Mouse (Mus musculus) midbrain, embryonic 12.5 days (tissue): ENCODE measurements around the gene Prr14. TPM values are rescaled to one million over a fixed set of nuclear protein-coding genes. Genes with fewer than 3 reads are reported as not detected.
A peak's percentile ranks its signal among the peaks of the same experiment; 100 is the strongest.

Experiments used
- ATAC-seq: fragments of 200-750 bp; cut with Nextera tagmentation; 2 replicates; pipeline ENCODE4 v1.8.0; 2017; ENCODE audit warnings: low read depth, moderate TSS enrichment, moderate library complexity; ENCODE audit not compliant: low FRiP score
- H3K27ac ChIP-seq: fragments of 300-500 bp; sonication (generic); replicated peaks from 2 replicates; pipeline ENCODE4 v1.5.1; 2016; ENCODE audit warnings: mild to moderate bottlenecking
- H3K27me3 ChIP-seq: fragments of 300-500 bp; sonication (generic); 2 replicates; pipeline ENCODE4 v1.6.1; 2016; ENCODE audit warnings: mild to moderate bottlenecking
- H3K36me3 ChIP-seq: fragments of 300-500 bp; sonication (generic); 2 replicates; pipeline ENCODE4 v1.6.1; 2016
- H3K4me1 ChIP-seq: fragments of 300-500 bp; sonication (generic); 2 replicates; pipeline ENCODE4 v1.6.1; 2016
- H3K4me2 ChIP-seq: fragments of 300-500 bp; sonication (generic); replicated peaks from 2 replicates; pipeline ENCODE4 v1.6.1; 2016; ENCODE audit warnings: mild to moderate bottlenecking, moderate library complexity
- H3K4me3 ChIP-seq: fragments of 300-500 bp; sonication (generic); 2 replicates; pipeline ENCODE4 v1.5.1; 2016; ENCODE audit warnings: mild to moderate bottlenecking
- H3K9ac ChIP-seq: fragments of 300-500 bp; sonication (generic); replicated peaks from 2 replicates; pipeline ENCODE4 v1.6.1; 2016; ENCODE audit warnings: mild to moderate bottlenecking, moderate library complexity
- H3K9me3 ChIP-seq: fragments of 300-500 bp; sonication (generic); 2 replicates; pipeline ENCODE4 v1.6.1; 2016; ENCODE audit warnings: mild to moderate bottlenecking
- WGBS: fragments of 180-500 bp; shearing (Covaris S2); methylation state at CpG from one replicate; pipeline ENCODE4 v1.1.7; 2016; 5-methylcytosine and 5-hydroxymethylcytosine counted together
- polyA plus RNA-seq: library from polyadenylated mRNA; unstranded; fragments of >200 nt; fragmentation: Nextera tagmentation; extraction: Ambion mirVana; gene quantifications from 2 replicates; pipeline ENCODE4 v1.2.1, GENCODE M21; 2016

Gene Prr14
- polyA plus RNA-seq, 1 experiment from 2014 or later: 63.1 TPM

DNA sequence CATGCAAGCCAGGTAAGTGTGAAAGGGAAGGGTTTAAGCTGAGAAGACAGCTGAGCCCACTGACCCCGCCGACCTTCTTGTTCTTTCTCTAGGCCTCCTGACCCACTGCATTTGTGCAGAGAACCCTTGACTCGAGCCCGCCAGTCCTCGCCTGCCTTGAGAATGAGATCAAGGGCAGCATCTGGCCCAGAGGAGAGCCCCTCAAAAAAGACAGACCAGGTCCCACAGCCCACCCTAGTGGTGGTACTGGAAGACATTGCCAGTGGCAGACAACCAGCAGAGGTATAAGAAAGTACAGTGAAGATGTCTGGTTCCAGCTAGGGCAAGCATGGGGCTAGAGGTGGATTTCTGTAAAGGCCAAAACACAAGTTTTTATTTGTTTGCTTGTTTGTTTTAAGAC is 14.3 kb downstream of the Prr14 start:
- H3K27ac ChIP-seq: no peak overlapping the region
- ATAC-seq: no peak
- H3K36me3 ChIP-seq: peaks cover 39% of the 10 kb centered on the region
- H3K27me3 ChIP-seq: no peaks in the 10 kb centered on the region
- peaks cover 27% of the 10 kb centered on the region for H3K4me1 ChIP-seq
- no peak overlapping the region for H3K4me3 ChIP-seq
- no peak overlapping the region for H3K4me2 ChIP-seq
- no peaks in the 10 kb centered on the region for H3K9me3 ChIP-seq
- H3K9ac ChIP-seq: no peak overlapping the region
- 72% methylated on average over 5 of the region's 5 CpGs for WGBS

- Histone ChIP-seq H3K4me3 (no peak overlapping the region), H3K27ac (no peak overlapping the region), H3K4me2 (no peak overlapping the region), H3K9ac (no peak overlapping the region), H3K27me3 (no peaks in the 10 kb centered on the region), H3K36me3 (peaks cover 39% of the 10 kb centered on the region), H3K4me1 (peaks cover 26% of the 10 kb centered on the region), H3K9me3 (no peaks in the 10 kb centered on the region)
- no peak for ATAC-seq
- 80% methylated on average over 6 of the region's 6 CpGs for WGBS
Observed at GRCm38 (mm10) chr7:127474378-127475070, 15.1 kb downstream of the Prr14 start.

DNA sequence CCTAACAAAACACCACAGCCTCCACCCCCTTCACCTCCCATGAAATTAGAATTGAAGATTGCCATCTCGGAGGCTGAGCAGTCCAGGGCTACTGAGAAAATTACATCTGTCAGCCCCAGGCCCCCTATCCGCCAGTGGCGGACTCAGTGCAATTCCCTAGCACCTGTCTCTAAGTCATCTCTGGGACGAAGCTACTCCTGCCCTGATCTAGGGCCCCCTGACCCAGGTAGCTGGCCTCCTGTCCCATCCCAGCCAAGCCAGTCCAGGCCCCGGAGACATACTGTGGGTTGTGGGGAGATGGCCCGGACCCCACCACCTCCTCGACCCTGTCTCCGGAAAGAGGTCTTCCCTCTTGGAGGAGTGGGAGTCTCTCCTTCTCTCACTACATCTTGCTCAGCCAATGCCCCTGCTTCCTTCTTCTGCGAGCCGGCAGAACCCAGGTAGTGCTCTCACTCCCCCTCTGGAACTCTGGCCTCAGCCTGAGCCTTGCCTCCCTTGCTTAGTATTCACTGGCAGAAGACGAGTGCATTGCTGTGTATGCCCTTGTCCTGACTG is 15.9 kb downstream of the Prr14 start:
- no peak overlapping the region for H3K9ac ChIP-seq
- peaks cover 39% of the 10 kb centered on the region for H3K36me3 ChIP-seq
- no peak overlapping the region for H3K27ac ChIP-seq
- 95% methylated on average over 11 of the region's 11 CpGs for WGBS
- H3K4me2 ChIP-seq: no peak overlapping the region
- peaks cover 29% of the 10 kb centered on the region for H3K4me1 ChIP-seq
- H3K4me3 ChIP-seq: no peak overlapping the region
- ATAC-seq: no peak
- no peaks in the 10 kb centered on the region for H3K9me3 ChIP-seq
- H3K27me3 ChIP-seq: no peaks in the 10 kb centered on the region

GRCm38 (mm10) chr7:127476336-127476735 is 16.9 kb downstream of the Prr14 start:
- no peak for ATAC-seq
- 98% methylated on average over 11 of the region's 11 CpGs for WGBS

DNA sequence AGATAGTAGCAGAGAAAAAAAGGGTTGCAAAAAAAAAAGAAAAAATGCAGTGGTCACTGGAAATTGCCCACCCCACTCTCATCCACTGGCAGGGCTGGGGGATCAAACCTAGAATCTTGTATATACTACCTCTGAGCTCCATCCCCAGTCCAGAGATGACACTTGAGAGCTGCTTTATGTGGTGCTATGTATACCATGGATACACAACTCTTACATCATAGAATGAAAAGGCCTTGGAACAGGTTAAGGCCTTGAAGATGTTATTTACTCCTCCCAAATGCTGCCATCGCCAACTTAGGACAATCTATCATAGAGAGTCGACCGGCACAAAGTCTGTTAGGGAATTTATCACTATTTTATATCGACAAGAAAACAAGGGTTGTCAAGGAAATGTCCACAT is 17.4 kb downstream of the Prr14 start:
- Histone ChIP-seq H3K27ac (0 out of 2 replicates have a peak overlapping the region, but pooled peaks have one; percentile 97), H3K9me3 (no peaks in the 10 kb centered on the region), H3K4me2 (peak overlapping the region; percentile 99), H3K27me3 (no peaks in the 10 kb centered on the region), H3K4me1 (peaks cover 37% of the 10 kb centered on the region), H3K9ac (0 out of 2 replicates have a peak overlapping the region, but pooled peaks have one; percentile 46), H3K4me3 (peak overlapping the region; percentile 92), H3K36me3 (peaks cover 52% of the 10 kb centered on the region)
- 81% methylated on average over 4 of the region's 4 CpGs for WGBS
- ATAC-seq: no peak

More at GRCm38 (mm10) chr7:127476336-127476735, 16.9 kb downstream of the Prr14 start:
- Histone ChIP-seq H3K4me1 (peaks cover 38% of the 10 kb centered on the region), H3K27me3 (no peaks in the 10 kb centered on the region), H3K9ac (no peak overlapping the region), H3K27ac (no peak overlapping the region), H3K4me3 (no peak overlapping the region), H3K9me3 (no peaks in the 10 kb centered on the region), H3K4me2 (no peak overlapping the region), H3K36me3 (peaks cover 47% of the 10 kb centered on the region)

DNA sequence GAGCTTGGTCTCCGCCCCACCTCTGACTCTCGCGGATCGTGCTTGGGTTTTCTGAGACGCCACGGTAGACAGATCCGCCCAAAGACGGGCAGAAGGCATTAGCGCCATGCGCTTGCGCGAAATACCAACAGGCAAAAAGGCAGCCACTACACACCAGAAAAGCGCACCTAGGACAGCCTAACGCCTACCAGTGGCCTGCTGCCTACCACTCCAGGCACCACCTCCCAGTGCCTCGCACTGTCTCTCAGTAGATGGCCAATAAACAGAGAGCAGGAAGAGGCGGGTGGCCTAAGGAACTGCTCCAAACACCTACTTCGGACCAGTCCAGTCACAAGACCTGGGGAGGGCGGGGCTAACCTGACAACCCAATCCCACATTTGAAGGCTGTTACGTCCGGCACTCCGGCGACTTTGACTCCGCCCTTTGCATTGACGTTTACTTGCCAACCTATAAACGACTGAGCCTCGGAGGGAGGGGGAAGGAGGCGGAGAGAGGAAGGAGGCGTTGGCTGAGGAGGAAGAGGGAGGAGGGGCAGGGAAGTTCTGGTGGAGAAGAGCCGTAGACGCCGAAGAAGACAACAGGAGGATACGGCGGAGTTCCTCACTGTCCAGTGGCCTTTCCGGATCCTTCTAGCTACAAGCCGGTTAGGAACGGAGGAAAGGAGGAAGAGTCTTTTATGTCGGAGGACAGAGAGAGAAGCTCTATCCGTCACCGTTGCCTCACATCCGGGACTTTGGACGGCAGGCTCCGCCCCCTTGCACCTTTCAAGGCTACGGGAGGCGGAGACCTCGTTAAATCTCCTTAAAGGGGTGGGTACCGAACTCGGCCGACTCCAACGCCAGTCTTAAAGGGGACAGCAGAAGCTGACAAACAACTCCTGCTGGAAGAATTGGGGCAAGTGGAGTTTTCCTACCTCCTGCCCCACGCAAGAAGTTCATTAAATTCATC is 18.6 kb downstream of the Prr14 start:
- H3K27me3 ChIP-seq: no peaks in the 10 kb centered on the region
- WGBS: under 1% methylated on average over 50 of the region's 50 CpGs
- H3K4me1 ChIP-seq: peaks cover 28% of the 10 kb centered on the region
- H3K27ac ChIP-seq: peak overlapping the region; percentile 97
- H3K9me3 ChIP-seq: no peaks in the 10 kb centered on the region
- peak overlapping the region; percentile 87 for H3K9ac ChIP-seq
- peak overlapping the region; percentile 92 for H3K4me3 ChIP-seq
- ATAC-seq: peak; percentile 91
- H3K4me2 ChIP-seq: peak overlapping the region; percentile 99
- peaks cover 62% of the 10 kb centered on the region for H3K36me3 ChIP-seq

DNA sequence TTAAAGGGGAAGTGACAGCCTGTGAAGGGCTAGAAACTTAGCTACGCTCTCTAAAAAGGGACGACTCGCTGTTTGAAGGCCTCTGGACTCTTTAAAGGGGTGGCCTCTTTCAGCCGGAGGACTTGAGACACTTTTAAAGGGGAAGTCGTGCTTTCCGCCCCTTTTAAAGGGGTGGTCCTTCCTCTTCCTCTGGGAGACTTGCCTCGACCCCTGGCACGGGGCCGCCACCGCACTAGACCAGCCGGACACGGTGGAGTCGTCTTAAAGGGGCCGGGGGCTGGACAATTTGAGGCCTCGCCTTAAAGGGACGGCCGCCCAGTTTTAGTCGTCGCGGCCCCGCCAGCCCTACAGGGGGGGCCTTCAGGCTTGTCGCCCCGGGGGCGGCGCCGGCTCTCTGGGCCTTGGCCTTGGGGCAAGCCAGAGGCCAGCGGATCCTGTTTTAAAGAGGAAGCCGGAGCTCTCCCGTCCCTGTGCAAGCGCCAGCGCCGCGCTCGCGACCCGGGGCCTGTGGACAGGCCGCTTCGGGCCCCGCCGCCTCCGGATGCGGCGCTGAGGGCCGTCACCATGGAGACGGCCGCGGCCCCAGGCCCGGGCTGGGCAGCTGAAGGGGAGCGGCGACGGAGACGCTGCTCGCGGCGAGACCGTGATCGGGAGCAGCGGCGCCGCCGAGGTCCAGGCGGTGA is 19.4 kb downstream of the Prr14 start, which contains the start of gene Fbrs:
Gene Fbrs (plus strand): TSS at position 565 of the 683 bp plus-strand sequence.
- H3K9me3 ChIP-seq: no peaks in the 10 kb centered on the region
- under 1% methylated on average over 62 of the region's 62 CpGs for WGBS
- peak within 1 kb of the TSS; percentile 87 for H3K9ac ChIP-seq
- peak within 1 kb of the TSS; percentile 97 for H3K27ac ChIP-seq
- no peaks in the 10 kb centered on the region for H3K27me3 ChIP-seq
- peaks cover 65% of the 10 kb centered on the region for H3K36me3 ChIP-seq
- ATAC-seq: peak; percentile 84
- peak within 1 kb of the TSS; percentile 99 for H3K4me2 ChIP-seq
- peaks cover 26% of the 10 kb centered on the region for H3K4me1 ChIP-seq
- peak within 1 kb of the TSS; percentile 92 for H3K4me3 ChIP-seq

- 6% methylated on average over 38 of the region's 48 CpGs for WGBS
- H3K4me1 ChIP-seq: peaks cover 26% of the 10 kb centered on the region
- no peak for ATAC-seq
- peaks cover 65% of the 10 kb centered on the region for H3K36me3 ChIP-seq
- peak overlapping the region; percentile 97 for H3K27ac ChIP-seq
- peak overlapping the region; percentile 92 for H3K4me3 ChIP-seq
- peak overlapping the region; percentile 87 for H3K9ac ChIP-seq
- peak overlapping the region; percentile 99 for H3K4me2 ChIP-seq
- H3K9me3 ChIP-seq: no peaks in the 10 kb centered on the region
- no peaks in the 10 kb centered on the region for H3K27me3 ChIP-seq
Observed at GRCm38 (mm10) chr7:127479318-127480225, 20.2 kb downstream of the Prr14 start.

DNA sequence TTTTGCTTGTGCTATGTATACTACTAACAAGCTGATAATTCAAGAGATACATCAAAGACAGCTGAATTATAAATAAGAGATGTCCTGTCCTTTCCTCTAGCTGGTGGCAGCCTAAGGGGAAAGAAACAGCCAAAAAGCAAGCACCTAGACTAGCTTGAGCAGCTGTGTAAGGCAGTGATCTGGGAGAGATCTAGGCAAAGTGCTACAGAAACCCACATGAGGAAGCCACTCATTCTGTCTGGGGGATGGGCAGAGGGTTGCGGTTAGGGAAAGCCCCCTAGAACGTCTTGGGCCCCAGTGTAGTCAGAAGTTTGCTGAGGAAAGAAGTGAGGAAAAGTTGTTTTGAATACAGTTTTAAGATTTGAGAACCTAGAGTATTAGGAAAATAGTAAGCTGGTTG is 20.9 kb downstream of the Prr14 start:
- H3K4me1 ChIP-seq: peaks cover 26% of the 10 kb centered on the region
- H3K36me3 ChIP-seq: peaks cover 65% of the 10 kb centered on the region
- 59% methylated on average over 2 of the region's 2 CpGs for WGBS

GRCm38 (mm10) chr7:127485416-127485815 is 26.0 kb downstream of the Prr14 start:
- Histone ChIP-seq H3K4me2 (no peak overlapping the region), H3K36me3 (peaks cover 95% of the 10 kb centered on the region), H3K9me3 (no peaks in the 10 kb centered on the region), H3K9ac (no peak overlapping the region), H3K27me3 (no peaks in the 10 kb centered on the region), H3K27ac (no peak overlapping the region), H3K4me3 (no peak overlapping the region), H3K4me1 (peaks cover 7% of the 10 kb centered on the region)
- ATAC-seq: no peak
- WGBS: 83% methylated on average over 5 of the region's 5 CpGs

More for the DNA sequence above, 20.9 kb downstream of the Prr14 start:
- Histone ChIP-seq H3K4me3 (peak overlapping the region; percentile 92), H3K9me3 (no peaks in the 10 kb centered on the region), H3K4me2 (peak overlapping the region; percentile 99), H3K27ac (no peak overlapping the region), H3K9ac (peak overlapping the region; percentile 87; the same call in 1 of the 2 replicates), H3K27me3 (no peaks in the 10 kb centered on the region)
- no peak for ATAC-seq
